Mouse (Mus musculus) kidney, postnatal 4 days (tissue): ENCODE measurements around the gene 1810013L24Rik.
"Not testable (repeated sequence)": the region's sequence is repeated elsewhere in the genome, so short reads cannot be mapped to it uniquely, and the experiment has no call there.

Experiments
- DNase-seq, 2 experiments: peaks; one replicate each; pipeline ENCODE4 v3.0.0; 2021; ENCODE audit warnings: mixed read lengths in 2 of 2

The 1810013L24Rik gene

DNA sequence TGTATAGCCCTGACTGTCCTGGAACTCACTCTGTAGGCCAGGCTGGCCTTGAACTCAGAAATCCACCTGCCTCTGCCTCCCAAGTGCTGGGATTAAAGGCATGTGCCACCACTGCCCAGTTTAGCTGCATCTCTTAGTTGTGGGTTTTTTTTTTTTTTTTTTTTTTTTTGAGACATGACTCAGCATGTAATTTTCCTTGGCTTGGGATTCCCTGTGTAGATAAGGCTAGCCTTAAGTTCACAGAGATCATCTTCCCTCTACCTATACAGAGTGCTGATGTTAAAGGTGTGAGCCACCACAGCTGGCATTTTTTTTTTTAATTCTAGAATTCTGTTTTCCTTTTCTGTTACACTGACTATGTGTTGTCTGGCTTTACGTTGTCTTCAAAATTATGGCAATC, 7.7 kb downstream of the 1810013L24Rik start:
- DNase-seq = no peak

DNA sequence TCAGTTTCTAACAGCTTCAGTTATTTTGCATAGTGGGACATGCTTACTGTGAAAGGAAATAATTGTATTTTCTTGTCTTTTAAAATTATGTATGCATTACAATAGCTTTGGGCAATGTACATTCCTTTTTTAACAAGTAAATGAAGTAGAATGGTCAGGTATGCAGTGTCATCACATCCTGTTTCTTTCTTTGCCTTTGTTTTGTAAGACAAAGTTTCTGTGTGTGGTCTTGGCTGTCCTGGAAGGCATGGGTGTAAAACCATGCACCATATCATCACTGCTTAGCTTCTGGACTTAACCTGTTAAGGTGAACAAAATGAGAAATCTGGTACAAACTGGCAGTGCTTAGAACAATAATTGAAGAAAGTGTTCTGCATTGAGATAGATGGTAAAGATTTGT, 9.0 kb downstream of the 1810013L24Rik start:
- no peak for DNase-seq

DNA sequence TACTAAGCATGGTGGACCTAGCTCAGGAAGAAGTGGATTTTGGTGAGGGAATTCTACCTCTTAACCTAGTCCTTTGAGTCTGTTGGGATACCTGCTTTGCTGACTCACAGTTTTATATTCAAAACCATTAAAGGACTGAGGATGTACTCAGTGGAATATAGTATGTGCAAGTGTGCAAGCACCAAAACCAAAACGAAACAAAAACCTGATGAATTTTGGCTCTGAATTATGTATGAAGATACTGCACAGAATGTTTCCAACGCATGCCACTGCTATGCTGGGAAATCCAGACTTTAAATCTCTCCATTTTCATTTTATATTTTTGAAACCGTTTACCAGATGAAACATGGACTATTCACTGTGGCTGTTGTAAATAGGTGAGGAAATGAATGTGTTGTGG, 10.7 kb downstream of the 1810013L24Rik start:
- no peak for DNase-seq

DNA sequence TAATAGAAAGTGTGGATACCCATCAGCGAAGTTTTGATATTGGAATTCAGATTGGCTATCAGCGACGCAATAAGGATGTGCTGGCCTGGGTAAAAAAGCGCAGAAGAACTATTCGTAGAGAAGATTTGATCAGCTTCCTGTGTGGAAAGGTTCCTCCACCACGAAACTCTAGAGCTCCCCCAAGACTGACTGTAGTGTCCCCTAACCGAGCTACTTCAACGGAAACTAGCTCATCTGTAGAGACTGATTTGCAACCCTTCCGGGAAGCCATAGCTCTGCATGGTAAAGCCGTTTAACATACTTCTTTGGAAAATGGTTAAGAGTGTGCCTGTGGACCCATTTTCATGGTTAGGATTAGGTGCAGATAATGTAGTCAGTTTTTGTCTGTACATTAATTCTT, 13.1 kb downstream of the 1810013L24Rik start:
- no peak for DNase-seq

DNA sequence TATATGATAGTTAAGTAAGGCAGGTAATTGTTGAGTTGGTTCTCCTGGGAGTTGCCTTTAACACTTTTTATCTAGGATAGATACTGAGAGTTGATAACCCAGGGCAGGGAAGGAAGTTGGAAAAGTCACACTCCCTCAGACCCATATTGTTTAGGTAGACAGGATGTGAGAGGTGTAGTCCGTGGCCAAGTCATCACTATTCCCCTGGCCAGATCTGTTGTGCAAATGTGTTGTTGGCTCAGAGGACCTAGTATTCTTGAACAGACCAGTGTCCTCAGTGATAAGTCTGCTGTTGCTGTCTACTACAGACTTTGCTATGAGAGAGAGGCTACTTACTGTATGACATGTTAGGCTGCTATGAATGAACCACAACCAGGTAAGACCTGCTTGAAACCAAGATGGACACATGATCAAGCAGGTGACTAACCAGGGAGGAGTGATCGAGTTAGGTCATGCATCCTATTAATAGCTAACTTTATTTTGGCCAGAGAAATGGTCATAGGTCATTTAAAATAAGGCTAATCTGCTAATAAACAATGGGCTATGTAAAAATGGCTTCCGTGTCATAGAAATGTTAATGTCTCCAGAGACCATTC, 13.8 kb downstream of the 1810013L24Rik start:
- DNase-seq = no peak

DNA sequence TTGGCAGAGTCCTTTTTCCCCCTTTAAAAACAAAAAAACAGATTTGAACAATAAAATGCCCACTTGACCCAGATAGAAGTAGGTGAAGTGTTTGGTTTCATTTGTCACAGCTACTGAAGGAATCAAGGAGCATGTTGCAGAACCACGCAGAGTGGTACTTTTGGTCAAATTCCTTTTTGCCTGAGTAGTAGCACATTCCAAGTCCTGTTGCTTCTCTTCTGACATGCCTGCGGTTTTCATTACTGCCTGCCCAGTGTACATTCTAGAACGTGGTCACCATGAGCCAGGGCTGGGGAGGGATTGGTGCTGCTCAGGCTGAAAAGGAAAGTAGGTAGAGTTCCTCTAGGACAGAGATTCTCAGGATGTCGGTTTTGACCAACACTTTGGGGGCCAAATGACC, 16.1 kb downstream of the 1810013L24Rik start:
- no peak for DNase-seq

DNA sequence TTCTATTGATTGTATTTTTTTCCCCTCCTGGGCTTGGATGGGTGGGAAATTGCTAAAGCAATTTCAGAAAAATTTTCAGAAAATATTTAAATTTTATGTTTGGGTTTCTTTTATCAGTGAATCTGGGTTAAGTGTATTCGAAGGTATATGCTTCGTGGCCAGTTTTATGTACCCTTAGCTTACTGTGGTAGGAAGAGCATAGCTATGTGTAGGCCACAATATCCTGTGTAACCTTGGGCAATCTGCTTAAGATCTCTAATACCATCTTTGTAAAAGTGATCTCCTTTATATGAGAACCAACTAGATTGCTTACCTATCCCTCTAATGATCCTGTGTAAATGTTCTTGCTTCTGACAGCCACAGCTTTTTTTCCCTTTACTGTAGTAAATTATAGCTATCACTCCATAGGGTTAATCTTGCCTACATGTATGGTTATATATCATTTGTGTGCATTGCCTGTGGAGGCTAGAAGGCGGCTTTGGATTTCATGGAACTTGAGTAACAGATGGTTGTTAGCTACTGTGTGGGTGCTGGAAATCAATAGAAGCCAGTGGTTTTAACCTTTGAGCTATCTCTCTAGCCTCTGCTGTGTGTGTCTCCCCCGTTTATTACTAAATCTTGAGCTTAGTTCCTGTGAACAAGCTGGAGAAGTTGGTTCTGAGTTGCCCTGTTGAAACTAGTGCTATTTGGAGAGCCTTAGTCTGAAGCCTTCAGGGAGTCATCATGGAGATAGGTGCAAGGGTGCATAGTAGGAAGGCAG, 18.6 kb downstream of the 1810013L24Rik start:
- DNase-seq = no peak

DNA sequence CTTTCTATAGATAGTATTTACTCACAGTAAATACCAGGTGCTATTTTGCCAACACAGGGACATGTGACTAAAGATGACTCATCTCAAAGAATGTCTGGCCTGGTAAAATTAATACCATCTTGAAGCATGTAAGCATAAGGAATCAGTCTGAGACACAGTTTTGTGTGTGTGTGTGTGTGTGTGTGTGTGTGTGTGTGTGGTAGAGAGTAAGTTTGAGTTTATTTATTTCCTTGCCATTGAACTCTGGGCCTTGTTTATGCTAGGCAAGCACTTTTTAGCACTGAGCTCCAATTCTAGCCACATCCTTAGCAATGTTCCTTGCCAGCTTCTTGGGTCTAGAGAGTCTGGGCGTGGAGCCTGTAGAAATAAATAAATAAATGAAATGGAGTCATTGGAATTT, 20.0 kb downstream of the 1810013L24Rik start:
- peak in 1 of 2 experiments; percentile 16 for DNase-seq

DNA sequence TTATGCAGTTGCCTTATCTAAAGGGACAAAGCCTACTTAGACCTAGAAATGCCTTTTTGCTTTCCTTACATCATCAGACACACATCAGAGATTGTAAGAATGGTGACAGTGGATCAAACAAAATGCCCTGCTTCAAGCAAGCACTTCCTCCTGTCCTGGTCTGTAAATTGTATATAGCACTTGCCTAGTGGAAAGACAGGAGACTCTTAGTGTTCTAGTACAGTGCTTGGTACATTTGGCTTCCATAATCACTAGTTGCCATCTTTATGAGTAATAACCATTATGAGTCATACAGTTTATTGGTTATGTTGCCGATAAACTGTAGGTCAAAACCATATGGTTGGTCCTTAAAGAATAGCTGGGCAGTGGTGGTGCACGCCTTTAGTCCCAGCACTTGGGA, 25.2 kb downstream of the 1810013L24Rik start:
- no peak for DNase-seq

DNA sequence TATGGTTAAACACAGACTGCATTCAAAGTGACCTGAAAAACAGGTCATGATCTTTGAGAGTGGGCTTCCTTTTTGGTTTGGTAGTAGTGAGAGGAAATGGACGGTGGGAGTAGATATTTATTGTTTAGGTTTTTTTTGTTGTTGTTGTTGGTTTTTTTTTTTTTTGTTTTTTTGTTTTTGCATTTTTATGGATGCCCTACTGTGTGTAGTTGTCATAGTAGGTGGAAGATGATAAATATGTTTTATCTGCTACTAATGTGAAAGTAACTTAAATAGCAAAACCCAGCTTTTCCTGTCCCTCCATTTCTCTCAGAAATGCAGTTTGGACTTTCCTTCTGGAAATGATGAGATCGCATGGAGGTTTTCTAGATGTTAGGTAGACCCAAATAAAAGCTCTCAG, 26.9 kb downstream of the 1810013L24Rik start:
- no peak for DNase-seq

DNA sequence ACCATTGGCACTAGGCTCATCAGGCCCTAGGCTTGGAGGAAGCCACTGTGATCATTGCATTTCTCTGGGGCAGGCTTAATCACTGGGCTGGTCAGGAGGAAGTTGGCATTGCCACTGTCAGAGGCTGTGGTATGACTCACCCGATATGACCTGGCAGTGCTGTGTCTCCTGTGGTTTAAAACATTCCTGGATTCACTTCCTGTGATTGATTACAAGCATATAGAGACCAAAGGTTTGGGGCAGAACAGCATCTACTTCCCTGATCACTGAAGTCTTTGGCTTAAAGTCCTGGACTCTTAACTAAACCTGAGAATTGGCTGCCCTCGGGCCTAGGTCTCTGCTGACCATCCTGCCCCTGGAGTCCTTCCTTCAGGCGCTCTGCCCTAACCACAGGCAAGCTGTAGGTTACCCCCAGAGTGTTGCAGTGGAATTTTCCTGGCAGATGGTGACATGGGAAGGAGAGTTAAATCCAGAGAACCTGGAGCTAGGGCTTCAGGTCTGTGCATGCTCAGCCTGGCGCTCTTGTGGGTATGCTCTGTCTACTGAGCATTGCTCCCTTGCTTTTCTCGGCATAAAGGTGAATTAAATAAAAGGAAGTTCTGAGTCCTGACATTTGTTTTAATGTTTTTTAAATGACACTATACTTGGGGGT, 32.6 kb downstream of the 1810013L24Rik start:
- no peak for DNase-seq

DNA sequence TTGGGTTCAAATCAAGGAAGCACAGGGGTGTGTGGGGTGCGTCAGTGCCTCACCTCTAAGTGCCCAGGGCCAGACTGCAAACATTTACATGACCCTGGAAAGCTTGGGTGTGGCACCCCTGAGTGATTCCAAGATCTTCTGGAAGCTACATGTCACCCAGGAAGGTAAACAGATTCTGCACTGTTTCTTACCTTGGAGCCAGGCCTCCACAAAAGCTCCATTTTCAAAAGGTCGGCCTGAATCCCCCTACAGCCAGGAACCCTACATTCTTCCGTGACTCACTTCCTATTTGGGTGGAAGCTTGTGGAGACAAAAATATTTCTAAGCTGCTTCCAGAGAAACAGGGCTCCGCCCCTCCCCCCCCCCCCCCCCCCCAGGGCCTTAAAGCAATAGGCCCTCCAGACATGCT, 34.3 kb downstream of the 1810013L24Rik start:
- peak in 1 of 2 experiments; percentile 24 for DNase-seq

DNA sequence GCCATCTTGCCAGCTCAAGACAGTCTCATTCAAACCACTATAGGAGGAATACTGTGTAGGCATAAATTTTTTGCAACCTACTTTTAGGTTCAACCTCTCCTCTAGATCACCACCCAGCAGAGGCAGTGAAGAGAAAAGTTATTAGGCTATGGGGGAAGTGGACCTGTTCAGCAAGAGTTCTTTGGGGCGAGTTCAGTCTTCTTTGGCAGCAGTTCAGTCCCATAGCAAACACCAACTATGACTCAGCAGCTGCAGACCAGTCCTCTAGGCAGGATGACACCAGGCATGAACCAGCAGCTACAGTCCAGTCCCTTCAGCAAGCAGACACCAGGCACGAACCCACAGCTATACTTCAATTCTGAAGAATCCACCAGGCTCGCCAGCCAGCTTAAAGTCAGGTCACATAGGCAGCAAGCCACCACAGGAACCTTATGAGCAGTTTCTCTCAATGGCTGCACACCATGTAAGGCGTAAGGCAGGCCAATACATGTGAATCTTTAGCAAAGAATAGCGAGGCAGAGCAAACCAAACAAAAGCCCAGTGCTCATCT, 37.6 kb downstream of the 1810013L24Rik start:
- no peak for DNase-seq

DNA sequence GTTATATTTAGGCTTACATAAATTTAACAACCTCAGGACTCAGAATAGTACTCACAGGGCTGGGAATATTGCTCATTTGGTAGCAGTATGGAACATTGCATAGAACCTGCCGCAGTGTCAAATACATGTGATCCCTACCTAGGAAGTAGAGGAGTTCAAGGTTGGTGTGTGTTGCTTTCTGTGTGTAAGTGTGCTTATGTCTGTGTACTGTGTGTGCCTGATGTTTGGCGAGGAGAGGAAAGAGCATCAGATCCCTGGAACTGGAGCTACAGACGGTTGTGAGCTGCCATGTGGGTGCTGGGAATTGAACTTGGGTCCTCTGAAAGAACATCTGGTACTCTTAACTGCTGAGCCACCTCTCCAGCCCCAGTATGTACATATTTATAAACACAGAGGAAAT, 38.6 kb downstream of the 1810013L24Rik start:
- no peak for DNase-seq

DNA sequence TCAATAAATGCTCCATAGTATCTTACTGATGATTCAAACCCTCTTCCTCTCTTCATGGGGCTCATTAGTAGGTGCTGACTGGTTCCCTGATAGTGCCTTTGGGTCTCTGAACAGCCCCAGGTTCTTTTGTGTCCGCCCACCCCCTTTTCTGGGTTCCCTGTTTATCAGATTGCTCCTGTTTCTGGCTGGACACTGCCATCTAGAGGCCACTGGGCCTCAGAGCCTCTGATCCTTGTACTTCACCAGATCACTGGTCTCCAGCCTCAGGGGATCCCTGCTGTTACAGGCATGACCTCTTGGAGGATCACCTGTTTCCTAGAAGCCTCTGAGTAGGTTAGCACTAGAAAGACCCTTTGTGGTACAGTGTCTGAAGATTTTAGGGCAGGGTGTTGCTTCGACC, 39.8 kb downstream of the 1810013L24Rik start:
- peak; percentile 81 to 87 for DNase-seq

DNA sequence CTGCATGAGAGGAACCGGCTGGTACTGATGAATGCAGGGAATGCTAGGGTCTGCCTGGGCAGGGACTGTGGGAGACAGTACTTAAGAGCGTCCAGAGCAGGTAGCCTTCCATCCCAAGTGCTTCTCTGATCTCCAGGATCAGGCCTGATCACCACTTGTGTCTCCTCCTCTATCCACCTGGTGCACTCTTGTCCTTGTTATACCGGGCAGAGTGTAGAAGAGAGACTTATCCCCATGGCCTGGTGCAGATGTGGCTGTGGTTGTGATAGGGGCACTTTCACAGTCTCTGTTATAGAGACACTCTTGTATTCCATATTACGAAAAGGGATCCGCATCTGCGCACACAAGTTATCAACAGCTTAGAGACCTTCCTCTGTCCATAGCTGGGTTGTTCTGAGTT, 41.5 kb downstream of the 1810013L24Rik start:
- DNase-seq = no peak

DNA sequence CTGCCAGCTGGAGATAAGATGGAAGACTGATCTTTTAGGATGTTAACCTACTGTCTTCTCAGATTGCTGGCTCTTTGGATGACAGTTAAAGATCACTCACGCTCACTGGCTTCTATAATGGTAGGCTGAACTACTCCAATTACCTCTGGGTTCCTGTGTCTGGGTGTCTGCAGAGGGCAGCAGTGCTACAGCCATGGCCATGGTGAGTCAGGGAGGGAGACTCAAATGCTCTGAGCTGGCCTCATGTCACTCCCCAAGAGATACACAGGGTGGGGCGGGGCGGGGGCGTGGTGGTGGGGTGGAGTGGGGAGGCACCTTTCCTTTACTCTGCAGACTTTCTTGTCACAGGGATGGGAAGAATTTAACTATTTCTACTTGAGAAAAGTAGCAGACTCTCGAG, 42.1 kb downstream of the 1810013L24Rik start:
- DNase-seq = no peak

DNA sequence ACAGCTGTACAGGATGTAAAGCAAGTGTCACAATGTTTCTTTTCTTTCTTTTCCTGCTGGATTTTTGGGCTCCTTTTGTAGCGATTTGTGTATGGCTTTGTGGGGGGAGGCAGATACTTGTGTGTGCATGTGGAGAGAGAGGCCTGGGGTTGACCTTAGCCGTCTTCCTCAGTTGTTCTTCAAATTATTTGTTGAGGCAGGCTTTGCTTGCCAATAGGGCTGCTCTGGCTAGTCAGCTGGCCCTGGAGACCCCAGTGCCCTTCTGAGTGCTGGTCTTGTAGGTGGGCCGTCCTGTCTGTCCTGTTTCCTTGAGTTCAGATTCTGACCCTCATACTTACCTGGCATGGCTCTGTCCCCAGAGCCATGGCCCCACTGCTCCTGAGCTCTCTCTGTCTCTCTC, 42.6 kb downstream of the 1810013L24Rik start:
- DNase-seq = no peak

DNA sequence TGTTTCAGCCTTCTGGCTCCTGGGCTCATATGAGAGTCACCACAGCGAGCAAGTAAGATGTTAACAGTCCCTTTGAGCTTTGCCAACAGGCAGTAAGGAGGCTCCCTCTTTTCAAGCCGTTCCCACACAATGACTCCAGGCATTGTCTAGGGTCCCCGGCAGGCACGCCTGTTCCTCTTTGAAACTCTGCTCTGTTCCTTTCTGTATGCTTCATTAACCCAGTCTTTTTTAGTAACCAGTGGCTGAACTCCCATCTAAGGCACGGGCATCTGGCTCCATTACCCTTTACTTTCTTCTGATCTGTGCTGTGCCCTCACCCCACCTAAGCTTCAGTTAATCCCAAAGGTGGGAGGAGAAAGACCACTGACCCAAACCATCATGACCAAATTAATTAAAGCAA, 50.2 kb downstream of the 1810013L24Rik start:
- no peak for DNase-seq

DNA sequence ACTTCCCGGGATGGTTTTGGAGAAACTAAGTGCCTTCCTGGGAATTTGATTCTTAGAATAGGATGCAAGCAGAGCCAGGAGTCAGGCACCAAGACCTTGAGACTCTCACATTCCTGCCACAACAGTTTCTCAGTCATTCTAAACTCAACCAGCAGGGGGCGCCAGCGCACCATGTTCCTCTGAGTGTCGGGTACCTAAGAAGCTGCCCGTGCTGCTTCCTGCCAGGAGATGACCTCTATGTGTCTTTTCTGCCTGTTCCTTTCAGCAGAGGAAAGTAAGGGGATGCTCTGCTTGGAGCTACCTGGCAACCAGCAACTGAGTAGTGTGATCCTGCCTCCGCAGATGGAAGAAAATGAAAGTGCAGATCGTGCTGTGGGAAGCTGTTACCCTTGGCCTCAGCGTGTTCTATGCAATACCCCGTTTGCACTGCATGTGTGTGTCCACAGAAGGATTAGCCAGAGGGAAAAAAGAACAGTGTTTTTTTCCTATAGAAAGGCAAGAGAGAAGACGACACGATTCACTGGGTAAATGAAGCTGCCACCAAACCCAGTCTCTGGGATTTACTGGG, 53.9 kb downstream of the 1810013L24Rik start:
- peak; percentile 86 to 87 for DNase-seq

DNA sequence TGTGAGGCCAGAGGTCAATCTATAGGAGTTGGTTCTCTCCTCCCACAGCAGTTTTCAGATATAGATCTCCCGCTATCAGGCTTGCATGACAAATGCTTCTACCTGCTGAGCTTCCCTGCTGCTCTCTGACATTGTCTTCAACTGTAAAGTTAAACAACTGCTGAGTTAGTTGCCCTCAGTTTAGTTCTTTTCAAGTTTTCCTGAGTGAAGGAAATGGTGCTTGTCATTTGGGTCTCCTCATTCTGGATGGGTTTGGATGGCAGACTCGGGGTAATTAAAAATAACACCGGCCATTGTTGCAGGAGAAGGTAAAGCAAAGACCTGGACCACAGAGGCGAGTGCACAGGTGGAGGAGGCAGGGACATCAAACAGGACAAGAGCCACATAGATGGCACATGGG, 64.3 kb downstream of the 1810013L24Rik start:
- not testable (repeated sequence) for DNase-seq

DNA sequence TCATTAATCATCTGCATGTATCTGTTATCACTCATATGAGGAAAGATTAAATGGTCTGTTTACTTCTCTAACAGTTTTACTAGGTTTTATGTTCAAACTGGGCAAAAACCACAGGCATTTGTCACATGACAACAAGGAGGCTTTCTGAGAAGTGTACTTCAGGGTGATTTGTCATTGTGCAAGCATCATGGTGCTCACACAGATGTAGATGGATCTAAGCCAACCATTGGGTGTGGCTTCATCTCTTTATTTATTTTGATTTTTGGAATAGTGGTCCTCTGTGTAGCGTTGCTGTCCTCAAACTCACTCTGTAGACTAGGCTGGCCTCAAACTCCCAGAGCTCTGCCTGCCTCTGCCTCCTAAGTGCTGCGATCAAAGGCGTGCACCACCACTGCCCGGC, 65.4 kb downstream of the 1810013L24Rik start:
- DNase-seq = no peak

DNA sequence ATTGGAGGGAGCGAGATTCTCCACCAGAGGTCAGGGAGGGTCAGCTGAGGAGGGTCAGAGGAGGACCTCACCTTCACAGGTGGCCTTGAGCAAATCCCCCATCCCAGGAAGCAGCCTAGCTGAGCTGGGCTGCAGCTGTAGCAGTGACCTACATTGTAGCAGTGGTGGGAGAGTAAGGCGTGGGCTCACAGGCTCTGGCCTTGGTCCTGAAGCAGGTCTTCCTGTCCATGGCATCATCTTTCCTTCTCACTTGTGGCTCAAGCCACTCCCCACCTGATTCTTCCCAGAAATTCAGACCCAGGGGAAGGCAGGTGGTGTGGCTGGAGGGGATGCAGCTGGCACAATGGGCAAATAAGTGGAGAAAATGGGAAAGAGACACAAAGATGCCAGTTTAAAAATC, 76.2 kb downstream of the 1810013L24Rik start:
- DNase-seq = peak; percentile 25 to 27
